Mouse (Mus musculus) myocyte (in vitro differentiated cells): Measurements from ENCODE around the gene Olfr623. TPM values are rescaled to one million over a fixed set of nuclear protein-coding genes. Genes with fewer than 3 reads are reported as not detected.

Experiments used
- H3K27me3 ChIP-seq: one replicate; pipeline ENCODE4 v1.6.1; 2011; ENCODE audit not compliant: control insufficient read depth, insufficient read depth, insufficient read length
- H3K36me3 ChIP-seq: one replicate; pipeline ENCODE4 v1.6.1; 2011; ENCODE audit not compliant: control insufficient read depth, insufficient read depth
- H3K4me2 ChIP-seq: one replicate; pipeline ENCODE4 v1.6.1; 2011; ENCODE audit warnings: low read depth, control low read depth
- H3K4me3 ChIP-seq: one replicate; pipeline ENCODE4 v1.5.1; 2011; ENCODE audit warnings: mild to moderate bottlenecking, control low read depth, moderate library complexity
- H3K79me2 ChIP-seq: one replicate; pipeline ENCODE4 v1.6.1; 2011; ENCODE audit not compliant: control insufficient read depth, insufficient read depth
- H3ac ChIP-seq: one replicate; pipeline ENCODE4 v1.6.1; 2011; ENCODE audit not compliant: control insufficient read depth, insufficient read length
- CEBPB ChIP-seq: IDR thresholded peaks from 2 replicates; pipeline ENCODE4 v1.6.1; 2011; ENCODE audit warnings: mild to moderate bottlenecking, moderate library complexity; ENCODE audit not compliant: poor library complexity, insufficient read depth, severe bottlenecking
- E2F4 ChIP-seq: IDR thresholded peaks from one replicate; pipeline ENCODE4 v1.6.1; 2011; ENCODE audit warnings: mild to moderate bottlenecking, control low read depth, moderate library complexity; ENCODE audit not compliant: insufficient read depth
- MAX ChIP-seq: IDR thresholded peaks from one replicate; pipeline ENCODE4 v1.6.1; 2011; ENCODE audit warnings: low read depth, mild to moderate bottlenecking, control low read depth
- MYOD1 ChIP-seq, 3 experiments: IDR thresholded peaks; one replicate each; pipeline ENCODE4 v1.6.1; 2011; ENCODE audit warnings: control low read depth in 2 of 3, low read depth in 2 of 3, mild to moderate bottlenecking in 2 of 3, moderate library complexity in 1 of 3; ENCODE audit not compliant: insufficient read length in 2 of 3, control insufficient read depth in 1 of 3
- MYOG ChIP-seq, 3 experiments: IDR thresholded peaks; one replicate each; pipeline ENCODE4 v1.6.1; 2011; ENCODE audit warnings: control low read depth in 2 of 3, low read depth in 2 of 3, mild to moderate bottlenecking in 2 of 3; ENCODE audit not compliant: insufficient read length in 2 of 3, control insufficient read depth in 1 of 3, insufficient read depth in 1 of 3
- POLR2A ChIP-seq: IDR thresholded peaks from one replicate; pipeline ENCODE4 v1.6.1; 2011; ENCODE audit warnings: low read depth, mild to moderate bottlenecking, control low read depth, moderate library complexity; ENCODE audit not compliant: insufficient read length
- POLR2AphosphoS2 ChIP-seq: IDR thresholded peaks from one replicate; pipeline ENCODE4 v1.6.1; 2011; ENCODE audit warnings: low read depth, control low read depth; ENCODE audit not compliant: insufficient read length
- REST ChIP-seq: IDR thresholded peaks from one replicate; pipeline ENCODE4 v1.6.1; 2011; ENCODE audit warnings: mild to moderate bottlenecking, control low read depth, moderate library complexity; ENCODE audit not compliant: insufficient read depth, insufficient read length
- SRF ChIP-seq: IDR thresholded peaks from one replicate; pipeline ENCODE4 v1.6.1; 2011; ENCODE audit warnings: low read depth; ENCODE audit not compliant: control insufficient read depth, insufficient read length
- TCF12 ChIP-seq: IDR thresholded peaks from one replicate; pipeline ENCODE4 v1.6.1; 2011; ENCODE audit warnings: mild to moderate bottlenecking, control low read depth; ENCODE audit not compliant: poor library complexity, insufficient read depth, severe bottlenecking
- TCF3 ChIP-seq: IDR thresholded peaks from one replicate; pipeline ENCODE4 v1.6.1; 2011; ENCODE audit warnings: low read depth, control low read depth; ENCODE audit not compliant: insufficient read length
- USF1 ChIP-seq: IDR thresholded peaks from one replicate; pipeline ENCODE4 v1.6.1; 2011; ENCODE audit warnings: low read depth, mild to moderate bottlenecking, control low read depth, moderate library complexity
- polyA plus RNA-seq: library from polyadenylated mRNA; unstranded; fragments of >200 nt; fragmentation: generic; extraction: Trizol; gene quantifications from one replicate; pipeline ENCODE4 v1.2.1, GENCODE M21; 2012; ENCODE audit warnings: missing spikeins

The Olfr623 gene
- polyA plus RNA-seq, result not detected

DNA sequence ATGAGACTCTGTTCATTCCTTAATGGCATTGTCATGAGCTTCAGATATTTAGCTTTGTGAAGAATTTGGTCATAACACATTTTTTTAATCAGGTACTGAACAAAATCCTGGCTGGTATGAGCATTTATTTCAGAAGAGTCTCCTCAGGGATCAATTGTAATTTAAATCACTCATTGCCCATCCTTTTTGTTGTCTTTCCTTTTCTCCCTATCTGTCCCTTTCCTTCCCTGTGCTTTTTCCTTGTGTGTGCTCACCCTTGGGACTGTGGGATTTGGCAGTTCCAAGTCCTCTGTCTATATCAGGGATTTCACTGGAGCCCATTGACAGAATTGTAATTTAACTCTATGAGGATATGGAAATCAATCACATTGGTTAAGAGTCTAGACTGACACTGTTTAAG lies at the start of gene Olfr623:
Gene Olfr623 (minus strand): TSS at position 101 of the 400 bp plus-strand sequence.
- H3K36me3 ChIP-seq, result no peaks in the 10 kb centered on the region
- no peak within 1 kb of the TSS for H3K4me3 ChIP-seq
- no peak within 1 kb of the TSS for H3ac ChIP-seq
- no peak for TF ChIP-seq REST
- TF ChIP-seq MAX, result no peak
- TF ChIP-seq USF1, result no peak
- TF ChIP-seq TCF12, result no peak
- TF ChIP-seq MYOG (IDR thresholded peaks at IDR 0.05; ENCODE audit: control insufficient read depth in 1 of 3, insufficient read depth in 1 of 3, insufficient read length in 2 of 3, low read depth in 2 of 3), result no peak
- TF ChIP-seq MYOD1 (IDR thresholded peaks at IDR 0.05; ENCODE audit: control insufficient read depth in 1 of 3, insufficient read length in 2 of 3, low read depth in 2 of 3), result no peak
- no peak for TF ChIP-seq E2F4
- TF ChIP-seq CEBPB, result no peak
- no peak for TF ChIP-seq POLR2AphosphoS2
- TF ChIP-seq POLR2A, result no peak
- TF ChIP-seq TCF3, result no peak
- no peak for TF ChIP-seq SRF
- no peaks in the 10 kb centered on the region for H3K79me2 ChIP-seq
- no peak within 1 kb of the TSS for H3K4me2 ChIP-seq
- H3K27me3 ChIP-seq, result no peaks in the 10 kb centered on the region

DNA sequence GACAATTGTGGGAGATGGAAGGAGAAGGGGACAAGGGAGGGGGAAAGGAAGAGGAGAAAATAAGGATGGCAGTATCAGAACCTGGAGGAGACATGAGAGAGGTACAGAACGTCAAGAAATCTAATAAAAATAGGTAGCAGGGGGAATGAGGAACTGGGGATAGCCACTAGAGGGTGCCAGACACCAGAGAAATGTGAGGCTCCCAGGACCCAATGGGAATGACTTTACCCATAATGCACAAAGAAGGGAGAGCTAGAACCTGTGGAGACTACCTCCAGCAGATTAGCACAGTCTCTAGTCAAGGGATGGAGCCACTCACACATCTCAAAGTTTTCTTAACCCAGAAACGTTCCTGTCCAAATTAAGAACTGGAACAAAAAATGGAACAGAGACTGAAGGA lies 48.5 kb upstream of the Olfr623 start:
- no peak for TF ChIP-seq MYOD1 (IDR thresholded peaks at IDR 0.05; ENCODE audit: control insufficient read depth in 1 of 3, insufficient read length in 2 of 3, low read depth in 2 of 3)
- TF ChIP-seq TCF3, result no peak
- no peak for TF ChIP-seq TCF12
- no peak for TF ChIP-seq CEBPB
- no peak for TF ChIP-seq MYOG (IDR thresholded peaks at IDR 0.05; ENCODE audit: control insufficient read depth in 1 of 3, insufficient read depth in 1 of 3, insufficient read length in 2 of 3, low read depth in 2 of 3)
- TF ChIP-seq USF1, result no peak
- TF ChIP-seq MAX, result no peak
- no peak for TF ChIP-seq E2F4
- no peak for TF ChIP-seq POLR2A
- Histone ChIP-seq H3K4me2 (no peak overlapping the region), H3K79me2 (no peaks in the 10 kb centered on the region), H3K4me3 (no peak overlapping the region), H3K27me3 (no peaks in the 10 kb centered on the region), H3K36me3 (no peaks in the 10 kb centered on the region), H3ac (no peak overlapping the region)

DNA sequence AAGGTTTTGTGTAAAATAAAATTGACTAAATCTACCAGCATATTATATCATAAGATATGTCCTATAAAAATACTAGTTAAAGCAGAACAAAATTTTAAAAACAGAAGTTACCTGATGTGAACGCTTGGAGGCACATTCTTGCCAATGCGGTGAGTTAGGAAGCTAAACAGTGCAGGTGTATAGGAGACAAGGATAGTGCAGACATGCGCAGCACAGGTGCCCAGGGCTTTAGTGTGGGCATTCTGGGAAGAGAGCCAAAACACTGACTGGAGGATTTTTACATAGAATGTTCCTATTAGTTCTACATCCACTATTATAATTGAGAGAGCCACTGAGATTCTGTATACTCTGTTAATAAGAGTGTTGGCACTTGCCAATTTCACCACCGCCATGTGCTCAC lies 36.0 kb upstream of the Olfr623 start:
- H3K27me3 ChIP-seq, result no peaks in the 10 kb centered on the region
- H3K36me3 ChIP-seq, result no peaks in the 10 kb centered on the region
- H3K4me2 ChIP-seq, result no peak overlapping the region
- no peaks in the 10 kb centered on the region for H3K79me2 ChIP-seq
- H3ac ChIP-seq, result no peak overlapping the region
- no peak overlapping the region for H3K4me3 ChIP-seq
- TF ChIP-seq MYOD1 (IDR thresholded peaks at IDR 0.05; ENCODE audit: control insufficient read depth in 1 of 3, insufficient read length in 2 of 3, low read depth in 2 of 3) (no peak), TCF3 (no peak), POLR2A (no peak), SRF (no peak), MAX (no peak), POLR2AphosphoS2 (no peak)

- H3K27me3 ChIP-seq, result no peaks in the 10 kb centered on the region
- no peak within 1 kb of the TSS for H3K4me3 ChIP-seq
- no peak within 1 kb of the TSS for H3K4me2 ChIP-seq
- no peak for TF ChIP-seq MYOD1 (IDR thresholded peaks at IDR 0.05; ENCODE audit: control insufficient read depth in 1 of 3, insufficient read length in 2 of 3, low read depth in 2 of 3)
- TF ChIP-seq E2F4, result no peak
- TF ChIP-seq USF1, result no peak
- TF ChIP-seq SRF, result no peak
- no peak for TF ChIP-seq CEBPB
- H3K79me2 ChIP-seq, result no peaks in the 10 kb centered on the region
- H3ac ChIP-seq, result no peak within 1 kb of the TSS
- H3K36me3 ChIP-seq, result no peaks in the 10 kb centered on the region
These were observed 18.9 kb upstream of the Olfr623 start, which contains the start of gene Olfr625-ps1 for GRCm38 (mm10) chr7:103682420-103682819. TSS of gene Olfr625-ps1 (plus strand) at chr7:103682720.

GRCm38 (mm10) chr7:103671091-103671490 lies 7.6 kb upstream of the Olfr623 start, which contains the start of gene Olfr624:
TSS of gene Olfr624 (minus strand) at chr7:103671191.
- TF ChIP-seq MAX, result no peak
- no peak for TF ChIP-seq SRF
- no peak for TF ChIP-seq MYOG (IDR thresholded peaks at IDR 0.05; ENCODE audit: control insufficient read depth in 1 of 3, insufficient read depth in 1 of 3, insufficient read length in 2 of 3, low read depth in 2 of 3)
- TF ChIP-seq POLR2A, result no peak
- Histone ChIP-seq H3K4me2 (no peak within 1 kb of the TSS), H3K79me2 (no peaks in the 10 kb centered on the region), H3K27me3 (no peaks in the 10 kb centered on the region), H3K36me3 (no peaks in the 10 kb centered on the region), H3K4me3 (no peak within 1 kb of the TSS), H3ac (no peak within 1 kb of the TSS)
